Mouse (Mus musculus) right cerebral cortex, postnatal 14 days (tissue): ENCODE data around the gene Zbtb32.

Experiments used
- DNase-seq: peaks from one replicate; pipeline ENCODE4 v3.0.0; 2022

The Zbtb32 gene

GRCm38 (mm10) chr7:30564970-30565571 is 33.6 kb downstream of the Zbtb32 start, which contains the start of gene Igflr1:
Gene Igflr1, plus strand, starts transcription at chr7:30565427.
- no peak for DNase-seq

GRCm38 (mm10) chr7:30563906-30564280 is 34.8 kb downstream of the Zbtb32 start:
- DNase-seq, result no peak

DNA sequence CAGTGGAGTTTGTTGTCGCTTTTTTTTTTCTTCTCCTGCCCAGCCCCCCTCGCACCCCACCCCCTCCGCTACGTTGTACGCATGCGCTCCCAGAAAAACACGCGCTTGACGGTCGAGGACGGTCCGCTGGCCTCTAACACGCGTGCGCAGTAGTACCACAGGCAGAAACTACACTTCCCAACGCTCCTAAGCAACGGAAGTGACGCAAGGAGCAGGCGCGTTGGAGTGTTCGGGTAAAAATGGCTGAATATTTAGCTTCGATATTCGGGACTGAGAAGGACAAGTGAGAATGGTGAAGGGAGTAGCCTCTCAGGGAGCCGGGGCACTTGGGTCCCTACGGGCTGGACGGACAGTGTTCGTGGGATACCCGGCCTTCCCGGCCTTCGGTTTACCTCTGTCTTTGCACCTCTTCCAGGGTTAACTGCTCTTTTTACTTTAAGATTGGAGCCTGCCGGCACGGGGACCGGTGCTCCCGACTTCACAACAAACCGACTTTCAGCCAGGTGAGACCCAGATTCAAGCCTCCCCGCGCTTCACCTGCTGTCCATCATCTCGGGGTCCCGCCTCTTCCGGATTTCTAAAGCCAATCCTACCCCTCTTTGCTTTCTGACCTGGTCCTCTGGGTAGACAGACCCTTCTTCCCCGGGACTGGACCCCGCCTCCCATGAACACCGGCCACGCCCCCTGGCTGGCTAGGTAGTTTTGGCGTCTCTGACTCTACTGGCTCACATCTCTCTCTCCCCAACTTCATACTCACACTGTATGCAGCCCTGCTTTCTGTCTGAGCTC is 35.4 kb downstream of the Zbtb32 start, which contains the start of the genes U2af1l4, Gm49396 and Psenen:
Gene U2af1l4 (plus strand): TSS at position 185 of the 789 bp plus-strand sequence.
Gene Gm49396 (plus strand): TSS at position 228 of the 789 bp plus-strand sequence.
Gene Psenen (minus strand): TSS at position 511 of the 789 bp plus-strand sequence.
- DNase-seq, result peak; percentile 96

DNA sequence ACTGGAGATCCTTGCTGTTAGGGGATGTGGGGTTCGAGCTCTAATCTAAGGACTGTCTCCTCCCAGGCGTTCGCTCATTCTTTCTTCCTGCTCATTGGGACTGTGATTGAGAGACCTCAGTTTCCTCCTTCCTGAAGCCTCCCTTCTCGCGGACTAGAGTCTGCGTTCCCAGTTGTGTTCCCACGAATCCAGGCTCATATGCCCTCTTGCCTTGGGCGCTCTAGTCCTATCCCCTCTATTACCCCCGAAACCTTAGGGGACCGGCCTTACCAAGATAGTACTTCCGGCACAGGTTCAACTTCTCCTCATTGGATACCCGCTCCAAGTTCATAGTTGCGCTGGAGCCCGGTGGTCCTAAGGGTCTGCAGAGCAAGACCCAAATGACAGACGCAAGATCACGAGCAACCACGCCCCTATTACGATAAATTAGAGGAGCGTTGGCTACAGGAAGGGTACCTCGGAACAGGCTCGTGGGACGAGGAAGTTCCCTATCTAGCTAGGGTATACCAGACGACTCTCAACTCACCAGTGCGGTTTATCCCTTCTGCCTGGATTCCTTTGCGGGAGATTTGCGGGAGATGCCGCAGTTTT is 36.1 kb downstream of the Zbtb32 start:
- DNase-seq, result no peak

GRCm38 (mm10) chr7:30560296-30560695 is 38.4 kb downstream of the Zbtb32 start:
- no peak for DNase-seq

DNA sequence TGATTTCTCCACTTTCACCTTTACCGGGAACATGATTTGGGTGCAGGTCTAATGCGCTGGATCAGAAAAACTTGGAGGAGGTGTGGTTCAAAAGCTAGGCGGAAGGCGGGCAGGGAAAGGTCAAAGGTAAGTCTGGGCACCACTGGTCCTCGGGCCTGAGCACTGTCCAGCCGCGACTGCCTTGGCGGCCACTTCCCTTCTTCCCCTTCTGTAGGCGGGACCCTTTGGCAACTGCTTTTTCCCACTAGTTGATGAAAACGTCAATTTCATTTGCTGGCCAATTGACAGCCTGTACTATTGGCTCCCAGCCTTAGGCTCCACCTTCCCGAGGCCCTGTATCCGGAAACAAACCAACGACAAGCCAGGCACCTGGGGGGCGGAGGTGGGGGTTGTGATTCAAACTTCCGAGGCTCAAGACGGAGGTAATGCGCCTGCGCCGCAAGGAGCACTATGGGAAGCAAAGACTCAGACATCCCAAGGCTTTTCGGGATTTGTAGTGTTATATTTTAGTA is 39.2 kb downstream of the Zbtb32 start, which contains the start of gene Lin37:
Gene Lin37 (minus strand): TSS at position 396 of the 512 bp plus-strand sequence.
- DNase-seq, result peak; percentile 93

DNA sequence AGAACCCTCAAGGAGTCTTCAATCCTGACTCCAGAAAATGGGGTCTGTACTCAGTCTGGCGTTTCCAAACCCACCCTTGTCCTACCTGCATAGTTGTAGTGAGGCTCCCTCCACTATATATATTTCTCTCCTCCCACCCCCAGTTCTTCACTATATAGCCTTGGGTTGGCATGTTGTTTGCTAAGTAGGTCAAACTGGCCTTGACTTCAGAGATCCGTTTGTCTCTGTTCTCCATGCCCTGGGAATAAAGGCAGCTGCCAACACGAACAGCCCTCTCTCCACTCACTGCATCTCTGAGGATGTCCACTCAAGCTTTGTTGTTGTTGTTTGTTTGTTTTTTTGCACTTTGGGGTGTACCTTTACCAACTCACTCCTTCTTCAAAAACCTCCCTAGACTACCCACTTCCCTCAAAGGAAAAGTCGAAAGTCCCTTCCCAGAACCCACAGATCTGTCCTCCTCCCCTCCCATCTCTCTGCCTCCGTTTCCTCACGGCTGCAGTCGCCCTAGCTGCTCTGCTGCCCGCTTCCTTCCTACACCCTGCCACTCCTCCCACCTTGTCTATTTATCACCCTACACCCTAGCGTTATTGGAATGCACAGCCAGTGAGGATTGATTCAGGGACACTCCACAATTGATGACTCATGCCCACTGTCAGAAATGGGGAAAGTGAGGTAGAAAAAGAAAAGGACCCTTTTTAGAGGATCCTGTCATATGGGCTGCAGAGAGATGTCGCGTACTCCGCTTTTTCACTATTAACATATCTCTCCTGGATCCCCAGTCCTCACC is 39.9 kb downstream of the Zbtb32 start:
- no peak for DNase-seq

DNA sequence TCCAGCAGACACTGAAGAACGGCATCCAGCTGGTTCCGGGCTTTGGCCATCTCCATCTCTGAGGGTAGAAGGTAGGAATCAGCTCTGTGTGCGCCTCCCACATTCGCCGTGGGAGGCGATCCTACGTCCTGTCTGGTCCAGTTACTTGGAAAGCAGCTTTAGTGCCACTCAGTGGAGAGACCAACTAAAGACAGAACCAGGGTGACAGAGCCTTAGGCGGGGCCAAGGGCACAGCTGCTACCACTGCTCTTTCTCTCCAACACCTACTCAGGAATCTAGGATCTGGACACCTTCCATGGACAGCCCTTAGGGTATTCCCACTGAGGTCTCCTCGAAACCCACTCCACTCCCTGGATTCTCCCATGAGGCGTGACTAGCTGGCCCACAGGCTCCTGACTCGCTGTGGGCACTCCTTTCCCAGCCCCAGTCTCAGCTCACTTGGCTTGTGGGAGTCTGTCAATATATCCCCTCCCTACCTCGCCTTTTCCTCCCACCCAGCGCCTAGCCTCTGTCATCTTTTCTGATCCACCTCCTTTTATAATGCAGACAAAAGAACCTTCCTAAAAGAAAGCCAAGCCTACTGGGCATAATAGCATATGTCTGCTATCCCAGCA is 40.7 kb downstream of the Zbtb32 start:
- DNase-seq, result no peak

GRCm38 (mm10) chr7:30556894-30557536 is 41.7 kb downstream of the Zbtb32 start:
- no peak for DNase-seq

DNA sequence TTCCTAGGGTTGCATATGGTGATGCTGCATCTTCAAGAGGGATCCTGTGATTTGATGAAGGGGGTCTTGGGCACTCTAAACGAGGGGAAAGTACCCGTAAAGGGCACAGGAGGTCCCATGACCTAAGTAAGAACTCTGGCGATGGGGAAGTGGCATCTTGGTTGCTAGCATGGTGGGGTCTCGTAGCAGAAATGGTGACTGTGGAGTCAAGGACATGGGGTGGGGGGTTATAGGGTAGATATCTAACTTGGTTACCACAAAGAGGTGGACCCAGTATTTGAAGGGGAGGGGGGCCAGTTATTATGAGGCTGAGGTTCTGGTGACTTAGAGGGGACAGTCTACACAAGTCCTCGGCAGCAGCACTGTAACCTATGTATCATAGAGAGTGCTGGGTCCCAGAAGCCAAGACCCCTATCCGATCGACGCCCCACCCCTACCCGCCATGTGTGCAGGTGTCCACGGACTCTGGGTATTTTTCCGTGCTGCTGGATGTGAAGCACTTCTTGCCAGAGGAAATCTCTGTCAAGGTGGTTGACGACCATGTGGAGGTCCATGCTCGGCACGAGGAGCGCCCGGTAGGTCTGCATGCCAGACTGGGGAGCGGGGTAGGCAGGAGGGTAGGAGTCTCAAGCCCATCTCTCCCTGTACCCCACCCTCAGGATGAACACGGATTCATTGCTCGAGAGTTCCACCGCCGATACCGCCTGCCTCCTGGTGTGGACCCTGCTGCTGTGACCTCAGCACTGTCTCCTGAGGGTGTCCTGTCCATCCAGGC is 44.7 kb downstream of the Zbtb32 start:
- no peak for DNase-seq

- DNase-seq, result no peak
Observed at GRCm38 (mm10) chr7:30553021-30553589, 45.6 kb downstream of the Zbtb32 start.

- DNase-seq, result peak; percentile 96
Observed at GRCm38 (mm10) chr7:30552102-30553020, 46.3 kb downstream of the Zbtb32 start, which contains the start of the genes Hspb6 and Proser3. Gene Hspb6, plus strand, starts transcription at chr7:30552178. Gene Proser3, minus strand, starts transcription at chr7:30552299.

GRCm38 (mm10) chr7:30551445-30552101 is 47.1 kb downstream of the Zbtb32 start:
- no peak for DNase-seq

DNA sequence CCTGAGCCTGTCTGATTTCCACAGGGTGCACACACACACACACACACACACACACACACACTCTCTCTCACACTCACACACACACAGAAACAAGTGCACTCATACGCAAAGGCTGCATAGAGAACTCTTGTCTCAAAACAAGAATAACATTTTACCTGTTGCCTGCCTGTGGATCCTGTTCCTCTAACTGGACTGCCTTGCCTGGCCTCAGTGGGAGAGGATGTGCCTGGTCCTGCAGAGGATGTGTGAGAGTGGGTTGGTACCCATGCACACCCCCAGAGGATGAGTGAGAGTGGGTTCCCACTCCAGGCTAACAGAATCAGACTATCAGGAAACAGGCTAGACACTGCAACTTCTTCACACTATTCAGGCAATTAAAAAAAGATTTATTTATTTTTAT is 48.1 kb downstream of the Zbtb32 start:
- no peak for DNase-seq

GRCm38 (mm10) chr7:30549880-30550279 is 48.8 kb downstream of the Zbtb32 start:
- DNase-seq, result no peak

DNA sequence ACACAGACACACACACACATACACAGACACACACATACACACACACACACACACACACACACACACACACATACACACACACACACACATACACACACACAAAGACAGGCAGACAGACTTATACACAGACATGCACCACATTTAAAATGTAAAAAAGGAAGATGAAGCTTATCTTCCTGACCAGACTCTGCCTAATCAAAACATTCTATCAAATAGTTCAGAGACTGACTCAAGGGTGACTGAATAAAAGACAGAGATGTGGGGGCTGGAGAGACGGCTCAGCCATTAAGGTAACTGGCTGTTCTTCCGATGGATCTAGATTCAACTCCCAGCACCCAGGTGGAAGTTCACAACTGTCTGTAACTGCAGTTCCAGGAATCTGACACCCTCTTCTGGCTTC is 54.4 kb downstream of the Zbtb32 start:
- DNase-seq, result no peak

DNA sequence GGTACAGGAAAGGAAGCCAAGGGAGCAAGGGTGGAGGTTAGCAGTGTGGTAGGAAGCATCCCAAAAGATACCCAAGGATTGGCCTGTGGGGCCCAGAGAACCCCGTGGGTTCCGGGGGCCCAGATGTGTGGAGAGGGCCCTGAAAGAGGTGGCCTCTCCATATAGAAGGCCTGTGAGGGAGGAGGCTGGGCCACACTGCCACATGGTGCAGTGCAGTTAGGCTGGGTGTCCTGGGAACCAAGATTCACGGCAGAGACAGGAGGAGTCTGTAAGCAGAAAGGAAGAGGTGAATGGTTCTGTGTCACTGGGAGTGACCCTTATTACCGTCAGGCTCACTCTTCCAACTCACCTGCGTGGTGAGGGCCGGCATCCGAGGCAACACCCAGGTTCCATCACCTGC is 58.1 kb downstream of the Zbtb32 start:
- no peak for DNase-seq
